Mouse (Mus musculus) bone marrow, adult 2 months (tissue): ENCODE measurements at regions not wholly inside any gene's neighbourhood (a gene's known extent, or its start where the extent isn't known, plus 50 kb on each side); places are given as distances from the start of the nearest gene placed in this dataset.

ENCODE experiments used
- CTCF ChIP-seq: fragments of 200-500 bp; IDR thresholded peaks from 2 replicates; pipeline ENCODE4 v1.5.1; 2011; ENCODE audit warnings: low read length, control low read depth; ENCODE audit not compliant: control insufficient read depth, insufficient read depth
- POLR2A ChIP-seq: fragments of 200-500 bp; IDR thresholded peaks from 2 replicates; pipeline ENCODE4 v1.6.1; 2011; ENCODE audit warnings: low read depth, mild to moderate bottlenecking, control low read depth, low read length, borderline replicate concordance; ENCODE audit not compliant: control insufficient read depth

DNA sequence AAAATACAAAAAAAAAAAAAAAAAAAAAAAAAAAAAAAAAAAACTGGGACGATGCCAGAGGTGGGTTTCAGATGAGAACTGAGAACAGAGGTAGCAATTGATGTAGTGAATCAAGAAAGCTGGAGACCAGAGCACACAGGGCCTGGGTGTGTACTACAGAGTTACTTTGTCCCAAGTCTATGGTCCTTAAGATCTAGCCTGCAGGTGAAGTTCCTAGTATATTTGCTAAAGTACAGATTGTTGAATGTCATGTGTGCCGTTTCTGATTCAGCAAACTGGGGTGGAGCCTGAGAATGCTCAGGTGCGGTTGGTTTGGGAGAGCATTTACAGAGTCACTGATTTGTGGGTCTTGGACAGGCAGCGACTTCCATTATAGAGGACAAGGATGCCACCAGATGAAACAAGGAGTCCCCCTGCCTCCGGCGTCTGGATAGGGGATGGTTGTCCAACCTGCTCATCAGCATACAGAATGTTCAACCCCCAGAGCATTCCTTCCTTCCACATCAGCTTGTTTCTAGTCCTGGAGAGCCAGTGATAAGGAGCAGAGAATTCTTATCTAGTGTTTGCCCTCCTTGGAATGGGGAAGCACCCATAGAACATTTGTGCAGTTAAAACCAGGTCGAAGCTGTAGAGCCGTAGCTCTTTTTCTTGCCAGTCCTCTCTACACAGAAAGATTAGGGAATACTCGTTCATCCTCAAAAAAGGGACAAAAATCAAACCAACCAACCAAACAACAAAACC lies 122.5 kb upstream of the Ttc29 start:
- TF ChIP-seq POLR2A = no peak
- no peak for TF ChIP-seq CTCF
